Mouse (Mus musculus): ENCODE data around the gene 1700020N01Rik. TPM values are rescaled to one million over a fixed set of nuclear protein-coding genes. Genes with fewer than 3 reads are reported as not detected.

Gene 1700020N01Rik
- polyA plus RNA-seq, 1 experiment from 2014 or later: not detected

- Histone ChIP-seq H3K9me3 (ENCODE audit: low read length) (no peaks in the 10 kb centered on the region), H3K36me3 (ENCODE audit: insufficient read depth, low read length) (no peaks in the 10 kb centered on the region), H3K4me2 (replicated peaks; ENCODE audit: low read depth, low read length) (no peak overlapping the region), H3K4me3 (ENCODE audit: low read length) (no peak overlapping the region), H3K4me1 (ENCODE audit: insufficient read depth, low read length) (no peaks in the 10 kb centered on the region), H3K27ac (ENCODE audit: low read length) (no peak overlapping the region), H3K27me3 (ENCODE audit: insufficient read depth, low read length) (no peaks in the 10 kb centered on the region), H3K9ac (replicated peaks; ENCODE audit: low read length) (no peak overlapping the region)
- no peak for ATAC-seq (ENCODE audit: low FRiP score, low TSS enrichment)
- WGBS: 82% methylated on average over 4 of the region's 4 CpGs
These were observed 4.7 kb upstream of the 1700020N01Rik start for GRCm38 (mm10) chr10:21588007-21588852.

GRCm38 (mm10) chr10:21600931-21601330, 8.0 kb downstream of the 1700020N01Rik start:
- Histone ChIP-seq H3K9me3 (ENCODE audit: low read length) (no peaks in the 10 kb centered on the region), H3K36me3 (ENCODE audit: insufficient read depth, low read length) (no peaks in the 10 kb centered on the region), H3K4me2 (replicated peaks; ENCODE audit: low read depth, low read length) (no peak overlapping the region), H3K4me3 (ENCODE audit: low read length) (no peak overlapping the region), H3K9ac (replicated peaks; ENCODE audit: low read length) (no peak overlapping the region), H3K27ac (ENCODE audit: low read length) (no peak overlapping the region), H3K27me3 (ENCODE audit: insufficient read depth, low read length) (no peaks in the 10 kb centered on the region), H3K4me1 (ENCODE audit: insufficient read depth, low read length) (peaks cover 14% of the 10 kb centered on the region)
- ATAC-seq (ENCODE audit: low FRiP score, low TSS enrichment): no peak
- WGBS: 39% methylated on average over 5 of the region's 5 CpGs

GRCm38 (mm10) chr10:21604476-21604875, 11.5 kb downstream of the 1700020N01Rik start:
- H3K4me2 ChIP-seq (replicated peaks; ENCODE audit: low read depth, low read length): no peak overlapping the region
- peaks cover 14% of the 10 kb centered on the region for H3K4me1 ChIP-seq (ENCODE audit: insufficient read depth, low read length)
- H3K27ac ChIP-seq (ENCODE audit: low read length): no peak overlapping the region
- H3K9ac ChIP-seq (replicated peaks; ENCODE audit: low read length): no peak overlapping the region
- H3K4me3 ChIP-seq (ENCODE audit: low read length): no peak overlapping the region
- 58% methylated on average over 8 of the region's 8 CpGs for WGBS
- ATAC-seq (ENCODE audit: low FRiP score, low TSS enrichment): no peak
- H3K27me3 ChIP-seq (ENCODE audit: insufficient read depth, low read length): no peaks in the 10 kb centered on the region
- no peaks in the 10 kb centered on the region for H3K36me3 ChIP-seq (ENCODE audit: insufficient read depth, low read length)
- H3K9me3 ChIP-seq (ENCODE audit: low read length): no peaks in the 10 kb centered on the region

- peak; percentile 73 for ATAC-seq (ENCODE audit: low FRiP score, low TSS enrichment)
These were observed 12.1 kb downstream of the 1700020N01Rik start for GRCm38 (mm10) chr10:21605011-21605571.

GRCm38 (mm10) chr10:21605601-21606000, 12.7 kb downstream of the 1700020N01Rik start:
- WGBS: 70% methylated on average over 5 of the region's 5 CpGs
- Histone ChIP-seq H3K36me3 (ENCODE audit: insufficient read depth, low read length) (no peaks in the 10 kb centered on the region), H3K4me2 (replicated peaks; ENCODE audit: low read depth, low read length) (no peak overlapping the region), H3K4me1 (ENCODE audit: insufficient read depth, low read length) (peaks cover 14% of the 10 kb centered on the region), H3K27ac (ENCODE audit: low read length) (no peak overlapping the region), H3K4me3 (ENCODE audit: low read length) (no peak overlapping the region), H3K9me3 (ENCODE audit: low read length) (no peaks in the 10 kb centered on the region), H3K27me3 (ENCODE audit: insufficient read depth, low read length) (no peaks in the 10 kb centered on the region), H3K9ac (replicated peaks; ENCODE audit: low read length) (no peak overlapping the region)
- ATAC-seq (ENCODE audit: low FRiP score, low TSS enrichment): 0 out of 2 replicates have a peak, but pooled peaks have one; percentile 7

More at GRCm38 (mm10) chr10:21605011-21605571, 12.1 kb downstream of the 1700020N01Rik start:
- Histone ChIP-seq H3K4me1 (ENCODE audit: insufficient read depth, low read length) (peaks cover 14% of the 10 kb centered on the region), H3K27me3 (ENCODE audit: insufficient read depth, low read length) (no peaks in the 10 kb centered on the region), H3K9me3 (ENCODE audit: low read length) (no peaks in the 10 kb centered on the region), H3K9ac (replicated peaks; ENCODE audit: low read length) (no peak overlapping the region), H3K4me3 (ENCODE audit: low read length) (no peak overlapping the region), H3K27ac (ENCODE audit: low read length) (peak overlapping the region; percentile 59), H3K4me2 (replicated peaks; ENCODE audit: low read depth, low read length) (no peak overlapping the region), H3K36me3 (ENCODE audit: insufficient read depth, low read length) (no peaks in the 10 kb centered on the region)
- 39% methylated on average over 4 of the region's 4 CpGs for whole genome bisulfite sequencing

DNA sequence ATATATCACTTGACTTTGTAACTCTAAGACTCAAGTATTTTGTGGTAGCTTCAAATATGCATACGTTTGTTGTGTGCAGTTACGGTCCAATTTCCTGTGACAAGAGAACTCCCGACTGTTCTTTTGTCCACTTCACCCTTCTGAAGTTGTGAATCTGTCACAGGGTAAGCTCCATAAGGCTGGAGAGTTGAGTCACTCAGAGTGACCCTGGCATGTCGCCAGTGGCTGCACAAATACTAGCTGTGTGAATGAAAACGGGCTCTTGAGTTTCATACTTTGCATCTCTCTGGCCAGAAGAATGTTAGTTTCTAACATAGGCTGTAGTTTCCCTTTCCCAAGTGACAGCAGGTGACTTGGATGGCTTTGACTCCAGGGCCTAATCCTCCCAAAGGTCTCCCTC, 14.0 kb downstream of the 1700020N01Rik start:
- no peak overlapping the region for H3K9ac ChIP-seq (replicated peaks; ENCODE audit: low read length)
- no peak for ATAC-seq (ENCODE audit: low FRiP score, low TSS enrichment)

GRCm38 (mm10) chr10:21609583-21609982, 16.6 kb downstream of the 1700020N01Rik start:
- peak; percentile 57; the same call in 1 of the 2 replicates for ATAC-seq (ENCODE audit: low FRiP score, low TSS enrichment)
- Histone ChIP-seq H3K9ac (replicated peaks; ENCODE audit: low read length) (no peak overlapping the region), H3K27ac (ENCODE audit: low read length) (no peak overlapping the region), H3K9me3 (ENCODE audit: low read length) (no peaks in the 10 kb centered on the region), H3K4me3 (ENCODE audit: low read length) (no peak overlapping the region), H3K4me2 (replicated peaks; ENCODE audit: low read depth, low read length) (no peak overlapping the region), H3K4me1 (ENCODE audit: insufficient read depth, low read length) (peaks cover 10% of the 10 kb centered on the region), H3K27me3 (ENCODE audit: insufficient read depth, low read length) (no peaks in the 10 kb centered on the region), H3K36me3 (ENCODE audit: insufficient read depth, low read length) (no peaks in the 10 kb centered on the region)
- 59% methylated on average over 2 of the region's 2 CpGs for WGBS

More for the DNA sequence above, 14.0 kb downstream of the 1700020N01Rik start:
- Histone ChIP-seq H3K27me3 (ENCODE audit: insufficient read depth, low read length) (no peaks in the 10 kb centered on the region), H3K27ac (ENCODE audit: low read length) (no peak overlapping the region), H3K9me3 (ENCODE audit: low read length) (no peaks in the 10 kb centered on the region), H3K4me3 (ENCODE audit: low read length) (no peak overlapping the region), H3K4me1 (ENCODE audit: insufficient read depth, low read length) (peaks cover 14% of the 10 kb centered on the region), H3K36me3 (ENCODE audit: insufficient read depth, low read length) (no peaks in the 10 kb centered on the region), H3K4me2 (replicated peaks; ENCODE audit: low read depth, low read length) (no peak overlapping the region)
- 49% methylated on average over 5 of the region's 5 CpGs for WGBS

DNA sequence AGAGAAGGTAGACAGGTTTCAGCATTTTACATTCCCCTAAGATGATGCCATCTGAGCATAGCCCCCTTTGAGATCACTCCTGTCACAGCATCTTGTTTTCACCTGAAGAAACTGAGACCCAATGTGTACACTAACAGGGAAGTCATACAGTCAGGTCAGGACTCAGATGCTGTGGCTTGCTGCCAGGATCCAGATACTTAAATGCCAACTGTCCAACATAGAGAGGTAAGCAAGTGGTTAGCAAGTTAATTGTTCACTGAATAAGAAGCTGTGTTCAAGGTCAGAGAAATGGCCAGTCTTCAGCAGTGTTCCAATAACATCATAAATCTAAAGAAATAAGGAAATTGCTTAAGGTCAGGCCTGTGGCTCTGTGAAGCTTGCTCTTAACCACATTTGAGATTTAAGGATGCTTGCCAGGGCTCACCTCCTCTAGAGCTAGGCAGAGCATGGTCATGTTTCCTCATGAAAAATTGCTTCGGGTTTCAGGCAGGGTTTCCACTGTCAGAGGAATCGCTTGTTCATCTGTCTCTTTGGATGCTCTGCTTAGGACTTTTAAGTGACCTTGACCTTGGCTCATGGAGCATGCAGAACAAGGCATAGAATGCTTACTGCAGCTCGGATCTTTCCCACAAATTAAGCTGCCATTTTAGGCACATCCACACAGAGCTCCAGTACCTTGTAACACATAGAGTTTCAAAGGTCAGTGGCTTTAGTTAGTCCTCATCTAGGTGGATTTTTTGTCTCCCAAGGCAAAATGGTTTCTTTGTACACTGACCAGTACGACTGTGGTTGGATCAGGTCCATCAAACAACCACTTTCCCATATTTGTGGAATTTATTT, 20.3 kb downstream of the 1700020N01Rik start:
- no peak overlapping the region for H3K4me2 ChIP-seq (replicated peaks; ENCODE audit: low read depth, low read length)
- H3K4me1 ChIP-seq (ENCODE audit: insufficient read depth, low read length): no peaks in the 10 kb centered on the region
- H3K4me3 ChIP-seq (ENCODE audit: low read length): no peak overlapping the region
- 41% methylated on average over 4 of the region's 4 CpGs for WGBS
- peak; percentile 77 for ATAC-seq (ENCODE audit: low FRiP score, low TSS enrichment)
- H3K27ac ChIP-seq (ENCODE audit: low read length): no peak overlapping the region
- H3K36me3 ChIP-seq (ENCODE audit: insufficient read depth, low read length): no peaks in the 10 kb centered on the region
- H3K9me3 ChIP-seq (ENCODE audit: low read length): no peaks in the 10 kb centered on the region
- H3K27me3 ChIP-seq (ENCODE audit: insufficient read depth, low read length): no peaks in the 10 kb centered on the region
- no peak overlapping the region for H3K9ac ChIP-seq (replicated peaks; ENCODE audit: low read length)

DNA sequence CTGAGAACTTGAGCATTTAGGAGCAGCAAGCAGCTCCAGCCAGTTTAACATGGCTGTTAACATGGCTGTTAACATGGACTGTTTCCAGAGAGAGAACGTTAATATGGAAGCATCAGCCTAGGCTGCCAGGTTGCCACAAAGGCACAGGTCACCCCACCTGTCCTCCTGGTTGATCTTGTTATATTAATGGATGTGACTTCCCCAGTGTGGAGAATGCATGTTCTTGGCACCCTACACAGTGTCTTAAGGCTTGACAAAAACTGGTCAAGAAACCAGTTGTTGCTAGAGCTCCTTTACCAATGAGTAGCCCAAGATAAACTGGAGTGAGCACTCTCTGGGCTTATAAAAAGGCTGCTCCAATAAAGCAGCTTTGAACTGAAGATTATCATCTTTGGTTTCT, 21.6 kb downstream of the 1700020N01Rik start:
- ATAC-seq (ENCODE audit: low FRiP score, low TSS enrichment): no peak
- Histone ChIP-seq H3K4me3 (ENCODE audit: low read length) (no peak overlapping the region), H3K27me3 (ENCODE audit: insufficient read depth, low read length) (no peaks in the 10 kb centered on the region), H3K9me3 (ENCODE audit: low read length) (no peaks in the 10 kb centered on the region), H3K9ac (replicated peaks; ENCODE audit: low read length) (no peak overlapping the region), H3K4me1 (ENCODE audit: insufficient read depth, low read length) (no peaks in the 10 kb centered on the region), H3K4me2 (replicated peaks; ENCODE audit: low read depth, low read length) (no peak overlapping the region), H3K36me3 (ENCODE audit: insufficient read depth, low read length) (no peaks in the 10 kb centered on the region), H3K27ac (ENCODE audit: low read length) (no peak overlapping the region)
- 93% methylated on average over 1 of the region's 1 CpGs for WGBS

Data from kidney, embryonic 16.5 days (tissue).